Mouse (Mus musculus): ENCODE results near the gene Mindy1.

Gene Mindy1

DNA sequence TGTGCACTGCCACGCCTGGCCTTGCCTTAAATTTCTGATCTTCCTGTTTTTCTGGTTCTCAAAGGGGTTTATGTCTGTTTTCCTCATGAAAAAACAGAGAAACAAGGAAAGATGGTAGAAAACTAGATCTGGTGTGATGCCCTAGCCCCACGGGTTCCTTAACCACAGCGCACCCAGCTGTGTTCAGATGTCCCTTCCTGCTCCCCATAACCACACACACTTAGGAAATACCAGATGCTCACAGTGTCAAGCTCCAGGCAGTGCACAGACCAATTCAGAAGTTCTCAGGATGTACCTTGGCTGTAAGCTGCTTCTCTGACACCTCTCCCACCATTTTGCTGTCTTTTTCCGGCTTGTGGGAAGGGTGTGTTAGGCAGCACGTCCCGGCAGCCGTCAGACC, 13.2 kb downstream of the Mindy1 start:
- DNase-seq (ENCODE audit: low spot score): no peak

DNA sequence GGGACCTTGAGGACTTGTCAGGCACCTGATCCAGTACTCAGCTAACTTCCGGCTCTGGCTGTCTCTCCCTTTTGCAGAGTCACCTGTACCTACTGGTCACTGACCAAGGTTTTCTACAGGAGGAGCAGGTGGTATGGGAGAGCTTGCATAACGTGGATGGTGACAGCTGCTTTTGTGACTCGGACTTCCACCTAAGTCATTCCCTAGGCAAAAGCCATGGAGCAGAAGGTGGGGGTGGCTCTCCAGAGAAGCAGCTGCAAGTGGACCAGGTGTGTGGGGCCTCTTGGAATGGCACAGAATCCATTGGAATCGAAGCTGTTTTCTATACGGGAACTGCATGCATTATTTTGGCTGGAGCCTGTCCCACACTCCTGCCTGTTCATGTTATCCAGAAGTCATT, 13.6 kb downstream of the Mindy1 start:
- no peak for DNase-seq (ENCODE audit: low spot score)

DNA sequence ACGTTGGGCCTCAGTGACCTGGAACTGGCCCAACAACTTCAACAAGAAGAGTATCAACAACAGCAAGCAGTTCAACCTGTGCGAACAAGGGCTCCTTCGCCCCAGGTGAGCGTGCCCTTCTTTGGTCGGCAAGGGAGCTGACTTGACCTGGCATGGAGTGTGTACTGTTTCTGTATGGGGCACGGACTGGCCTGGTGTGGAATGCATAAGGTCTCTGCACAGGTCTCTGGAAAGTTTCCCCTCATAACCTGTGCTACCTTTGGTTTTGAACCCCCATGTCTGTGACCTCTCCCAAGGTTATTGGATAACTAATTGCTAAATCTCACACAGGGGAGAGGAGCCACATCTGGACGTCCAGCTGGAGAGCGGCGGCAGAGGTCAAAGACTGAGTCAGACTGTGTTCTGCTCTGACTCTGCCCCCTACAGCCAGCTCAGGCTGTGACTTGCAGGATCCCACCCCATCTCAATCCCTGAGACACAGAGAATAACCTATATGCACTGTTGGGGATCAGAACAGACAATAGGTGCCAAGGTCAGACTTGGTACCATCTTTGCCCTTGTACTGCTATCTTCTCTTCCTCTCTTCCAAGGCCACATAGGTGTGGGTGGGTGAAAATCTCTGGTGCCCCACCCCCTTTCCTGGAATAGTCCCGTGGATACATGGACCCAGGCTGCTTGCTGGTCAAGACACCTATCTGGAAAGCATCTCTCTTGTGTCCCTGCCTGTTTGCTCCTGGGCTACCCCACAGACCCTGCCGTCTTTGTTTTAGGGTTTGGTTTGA, 14.4 kb downstream of the Mindy1 start:
- no peak for DNase-seq (ENCODE audit: low spot score)

DNA sequence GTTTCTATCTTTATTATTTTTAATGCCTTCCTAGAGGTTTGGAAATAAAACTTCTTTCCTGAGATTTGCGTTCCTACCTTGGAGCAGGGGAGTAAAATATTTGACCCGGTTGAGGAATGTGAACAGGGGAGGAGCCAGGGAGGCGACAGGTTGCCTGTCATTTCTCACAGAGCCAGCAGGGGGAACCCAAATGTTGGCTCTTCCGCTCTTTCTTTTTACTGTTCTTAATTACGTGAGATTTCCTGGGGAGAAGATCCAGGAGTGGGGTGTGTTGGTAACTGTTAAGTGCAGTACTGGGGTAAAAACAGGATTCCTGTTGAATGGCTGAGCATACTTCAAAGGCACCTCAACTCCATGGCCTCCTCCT, 14.9 kb downstream of the Mindy1 start:
- DNase-seq (ENCODE audit: low spot score): peak; percentile 51

DNA sequence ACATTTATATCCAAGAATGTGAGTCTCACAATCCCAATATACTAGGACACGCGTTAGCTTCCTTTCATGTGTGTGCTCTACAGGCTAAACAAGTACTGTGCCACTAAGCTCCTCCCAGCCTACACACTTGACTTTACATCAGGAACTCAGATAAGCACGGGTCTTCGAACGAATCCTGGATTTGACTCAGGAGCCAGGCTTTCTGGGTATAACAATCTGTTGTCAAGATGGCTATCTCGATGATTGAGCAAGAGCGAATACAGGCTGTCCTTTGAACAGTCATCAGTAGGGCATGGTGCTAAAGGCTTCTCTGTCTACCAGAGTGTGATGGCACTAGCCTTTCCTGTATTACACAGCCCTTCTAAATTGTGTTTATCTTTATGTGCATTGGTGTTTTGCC, 16.9 kb downstream of the Mindy1 start:
- no peak for DNase-seq (ENCODE audit: low spot score)

DNA sequence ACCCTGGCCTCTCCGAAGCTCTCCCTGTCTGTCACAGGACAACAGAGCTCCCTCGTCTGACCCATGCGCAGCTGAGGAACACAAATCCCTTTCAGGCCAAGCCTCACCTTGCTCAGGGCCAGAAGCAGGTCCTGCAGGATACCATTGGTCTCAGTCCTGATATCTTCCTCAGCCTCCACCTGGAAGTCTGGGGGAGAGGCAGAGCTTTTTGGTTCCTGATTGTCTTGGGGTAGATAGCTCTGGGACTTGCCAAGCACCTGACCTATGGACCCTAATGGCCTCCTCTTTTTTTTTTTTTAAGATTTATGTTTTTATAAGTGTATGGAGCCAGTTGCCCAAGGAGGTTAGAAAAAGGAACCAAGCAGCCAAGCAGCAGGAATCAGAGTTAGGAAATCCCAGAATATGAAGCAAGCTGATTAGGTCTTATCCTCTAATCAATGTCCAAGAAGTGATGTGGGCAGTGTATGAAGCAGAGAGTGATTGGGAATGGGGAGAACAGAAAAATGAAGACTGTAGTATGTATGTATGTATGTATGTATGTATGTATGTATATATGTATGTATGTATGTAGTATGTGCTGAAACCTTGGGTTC, 20.2 kb downstream of the Mindy1 start:
- no peak for DNase-seq (ENCODE audit: low spot score)

DNA sequence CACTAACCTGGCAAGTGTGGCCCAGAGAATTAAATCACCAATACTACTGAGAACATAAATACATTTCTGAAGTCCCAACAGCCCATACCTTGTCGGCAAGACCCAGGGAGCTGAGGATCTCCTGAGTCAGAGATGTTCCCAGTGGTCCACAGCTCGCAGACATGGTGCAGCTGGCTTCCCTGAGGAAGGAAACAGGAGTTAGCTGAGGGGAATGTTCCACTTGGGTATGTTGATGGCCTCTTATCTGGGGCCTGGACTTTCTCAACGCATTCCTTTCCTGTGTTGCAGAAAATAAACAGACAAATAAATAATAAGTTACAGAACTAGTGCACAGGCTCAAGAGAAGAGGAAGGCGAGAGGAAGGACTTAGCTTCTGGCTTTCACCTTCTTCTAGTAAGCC, 25.1 kb downstream of the Mindy1 start:
- no peak for DNase-seq (ENCODE audit: low spot score)

DNA sequence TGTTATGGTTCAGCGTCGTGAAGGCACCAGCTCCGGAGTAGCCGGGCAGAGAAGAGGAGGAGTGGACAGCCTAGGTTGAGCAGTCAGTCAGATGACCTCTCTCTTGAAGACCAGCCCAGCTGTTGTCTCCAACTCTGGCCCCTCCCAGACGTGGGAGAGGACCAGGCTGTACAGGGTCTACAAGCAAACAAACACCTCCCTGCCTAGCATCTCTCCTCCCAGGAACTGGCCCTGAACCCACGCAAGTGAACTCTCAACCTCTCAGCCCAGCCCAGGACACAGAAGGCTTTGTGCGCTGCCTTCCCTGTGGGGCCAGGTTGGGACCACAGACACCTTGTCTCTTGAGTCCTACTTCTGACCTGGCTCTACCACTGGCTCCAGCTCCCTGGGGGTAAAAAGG, 26.0 kb downstream of the Mindy1 start, which contains the start of gene Anxa9:
Anxa9 (minus strand) TSS at position 77 of the 400 bp plus-strand sequence.
- DNase-seq (ENCODE audit: low spot score): no peak

DNA sequence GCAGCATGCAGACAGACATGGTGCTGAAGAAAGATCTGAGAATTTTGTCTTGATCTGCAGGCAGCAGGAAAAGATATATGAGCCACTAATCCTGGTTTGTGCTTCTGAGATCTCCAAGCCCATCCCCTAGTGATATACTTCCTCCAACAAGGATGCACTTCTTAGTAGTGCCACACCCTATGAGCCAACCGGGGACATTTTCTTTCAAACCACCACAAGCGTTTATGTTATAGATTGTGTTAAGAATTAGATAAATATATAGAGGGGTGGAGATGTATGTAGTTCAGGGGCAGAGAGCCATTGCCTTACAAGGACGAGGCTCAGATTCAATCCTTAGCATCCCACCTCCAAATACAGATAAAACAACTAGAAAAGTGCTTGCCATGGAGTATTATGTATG, 29.4 kb downstream of the Mindy1 start:
- no peak for DNase-seq (ENCODE audit: low spot score)

DNA sequence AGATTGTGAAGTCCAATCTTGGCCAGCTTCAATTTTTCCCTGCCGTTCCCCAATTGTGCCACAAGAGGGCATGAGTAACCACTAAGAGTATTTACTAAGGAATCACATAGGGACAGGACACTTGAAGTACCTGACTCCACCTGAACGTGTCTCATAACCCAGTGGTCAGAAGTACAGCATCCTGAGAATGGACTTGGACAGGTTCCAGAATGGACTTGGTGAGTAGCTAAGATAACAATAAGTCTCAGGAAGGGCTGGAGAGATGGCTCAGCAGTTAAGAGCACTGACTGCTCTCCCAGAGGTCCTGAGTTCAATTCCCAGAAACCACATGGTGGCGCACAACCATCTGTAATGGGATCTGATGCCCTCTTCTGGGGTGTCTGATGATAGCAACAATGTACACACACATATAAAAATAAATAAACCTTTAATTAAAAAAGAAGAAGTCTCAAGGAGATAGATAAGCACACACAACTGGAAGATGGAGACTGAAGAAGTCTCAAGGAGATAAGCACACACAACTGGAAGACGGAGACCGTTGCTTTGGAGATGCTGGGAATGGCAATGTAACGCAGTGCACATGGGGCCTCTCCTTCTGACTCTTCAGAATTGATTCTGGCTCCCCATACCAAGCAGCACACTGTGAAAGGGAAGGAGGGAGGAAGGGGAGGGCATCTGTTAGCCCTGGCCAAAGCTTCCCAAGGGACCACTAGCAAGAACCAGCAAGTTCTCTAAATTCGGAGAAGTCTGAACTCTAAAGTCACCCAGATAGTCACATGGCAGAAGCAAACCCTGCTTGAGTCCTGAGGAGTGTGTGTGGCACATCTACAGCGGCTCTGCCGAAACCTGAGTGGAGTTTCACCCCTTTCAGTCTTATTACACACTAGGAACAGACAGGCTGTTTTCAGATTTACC, 30.1 kb downstream of the Mindy1 start:
- peak; percentile 48 for DNase-seq (ENCODE audit: low spot score)

DNA sequence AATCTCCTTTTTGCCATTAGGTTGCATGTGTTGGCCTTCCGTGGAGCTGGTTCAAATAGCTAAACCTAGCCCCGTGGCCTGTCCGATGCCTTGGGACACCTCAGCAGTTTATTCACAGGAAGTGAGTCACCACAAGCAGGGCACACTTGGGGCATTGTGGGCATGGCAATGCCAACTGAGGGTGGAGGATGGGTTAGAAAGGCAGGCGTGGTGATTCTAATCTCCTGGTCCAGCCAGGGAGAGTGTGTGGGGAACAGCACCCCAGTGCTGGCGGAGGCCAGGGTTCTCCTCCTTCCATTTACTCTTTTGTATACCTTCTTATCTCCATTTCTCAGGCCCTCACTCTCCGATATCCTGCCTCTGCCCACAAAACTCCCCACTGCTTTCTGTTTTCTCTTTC, 31.5 kb downstream of the Mindy1 start:
- no peak for DNase-seq (ENCODE audit: low spot score)

DNA sequence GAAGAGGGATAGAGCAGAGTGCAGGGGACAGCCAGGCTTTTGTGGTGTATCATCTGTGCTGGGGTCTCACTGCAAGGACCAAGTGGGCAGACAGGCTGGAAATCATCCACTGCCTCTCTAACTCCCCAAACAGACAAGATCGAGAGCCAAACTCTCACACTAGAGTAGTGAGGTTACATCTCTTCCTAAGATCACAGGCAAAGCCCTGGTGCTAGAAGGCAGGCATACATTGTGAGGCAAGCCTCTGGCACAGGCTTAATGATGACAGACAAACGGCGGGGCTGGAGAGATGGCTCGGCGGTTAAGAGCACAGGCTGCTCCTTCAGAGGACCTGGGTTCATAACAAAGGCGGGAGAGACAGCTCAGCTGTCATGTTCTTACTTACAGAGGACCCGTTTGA, 32.3 kb downstream of the Mindy1 start:
- DNase-seq (ENCODE audit: low spot score): no peak

DNA sequence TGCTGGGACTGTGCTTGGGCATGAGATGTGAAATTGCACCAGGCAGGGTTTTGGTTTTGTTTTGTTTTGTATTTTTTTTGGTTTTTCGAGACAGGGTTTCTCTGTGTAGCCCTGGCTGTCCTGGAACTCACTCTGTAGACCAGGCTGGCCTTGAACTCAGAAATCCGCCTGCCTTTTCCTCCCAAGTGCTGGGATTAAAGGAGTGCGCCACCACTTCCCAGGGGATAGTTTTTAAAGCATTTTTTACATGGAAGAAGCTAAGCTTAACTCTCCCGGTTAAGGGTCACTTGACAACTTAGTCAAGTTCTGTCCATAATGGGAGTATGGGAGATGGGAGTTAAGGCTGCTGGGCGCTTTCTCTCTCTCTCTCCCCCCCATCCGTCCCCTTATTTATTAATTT, 32.9 kb downstream of the Mindy1 start:
- no peak for DNase-seq (ENCODE audit: low spot score)

DNA sequence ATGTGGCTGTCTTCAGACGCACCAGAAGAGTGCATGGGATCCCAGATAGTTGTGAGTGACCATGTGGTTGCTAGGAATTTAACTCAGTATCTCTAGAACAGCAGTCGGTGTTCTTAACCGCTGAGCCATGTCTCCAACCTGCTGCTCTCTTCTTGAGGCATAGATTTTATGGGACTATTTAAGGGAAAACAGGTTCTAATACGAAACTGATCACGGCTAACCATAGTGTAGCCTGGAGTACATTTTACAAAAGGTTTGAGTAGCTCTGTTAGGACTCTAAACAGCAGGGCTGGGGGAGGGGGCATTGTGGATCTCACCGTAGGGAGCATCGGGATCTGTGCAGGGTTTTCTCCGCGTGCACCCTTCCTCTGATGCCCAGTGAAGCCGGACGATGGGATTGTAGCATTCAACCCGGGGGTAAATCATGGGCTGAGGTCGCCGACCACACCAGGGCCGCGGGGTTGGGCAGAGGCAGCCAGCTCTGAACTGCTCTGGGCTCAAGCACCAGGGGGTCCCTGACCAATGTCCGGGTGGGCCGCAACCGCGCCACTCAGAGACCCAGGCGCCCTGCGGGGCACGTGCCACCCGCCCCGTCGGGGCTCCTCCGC, 33.4 kb downstream of the Mindy1 start, which contains the start of gene Cers2:
Cers2 (plus strand) TSS at position 306 of the 608 bp plus-strand sequence.
- no peak for DNase-seq (ENCODE audit: low spot score)

DNA sequence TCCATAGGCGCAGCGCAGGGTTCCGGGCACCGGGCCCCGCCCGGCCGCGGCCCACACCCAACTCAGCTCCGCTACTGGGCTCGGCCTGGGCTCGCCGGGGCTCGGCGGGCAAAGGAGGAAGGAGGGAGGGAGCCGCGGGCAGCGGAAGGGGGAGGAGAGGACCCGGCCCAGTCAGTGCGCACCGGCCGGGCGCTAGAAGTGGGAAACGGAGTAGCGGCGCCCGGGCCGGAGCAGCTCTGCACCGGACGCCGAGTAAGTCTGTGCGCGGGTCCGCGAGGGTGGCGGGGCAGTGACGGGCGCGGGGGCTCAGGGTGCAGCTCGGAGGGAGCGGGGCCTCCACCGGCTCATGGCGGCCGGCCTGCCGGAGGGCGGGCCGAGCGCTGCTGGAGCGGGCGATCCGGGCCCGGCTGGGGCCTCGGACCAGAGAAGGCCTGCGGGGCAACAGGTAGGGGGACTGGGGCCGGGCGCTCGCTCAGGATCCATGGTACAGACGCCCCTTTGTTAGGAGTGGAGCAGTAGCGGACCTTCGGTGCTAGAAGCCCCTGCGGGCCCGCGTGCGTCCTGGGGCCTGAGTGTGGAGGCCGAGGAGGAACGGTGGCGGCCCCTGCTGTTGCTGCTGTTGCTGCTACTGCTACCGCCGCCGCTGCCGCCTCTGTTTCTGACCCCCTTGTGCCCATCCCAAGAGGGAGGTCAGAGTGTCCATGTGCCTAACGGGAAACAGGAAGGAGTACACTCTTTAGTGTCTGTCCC, 34.1 kb downstream of the Mindy1 start:
- peak; percentile 87 for DNase-seq (ENCODE audit: low spot score)

DNA sequence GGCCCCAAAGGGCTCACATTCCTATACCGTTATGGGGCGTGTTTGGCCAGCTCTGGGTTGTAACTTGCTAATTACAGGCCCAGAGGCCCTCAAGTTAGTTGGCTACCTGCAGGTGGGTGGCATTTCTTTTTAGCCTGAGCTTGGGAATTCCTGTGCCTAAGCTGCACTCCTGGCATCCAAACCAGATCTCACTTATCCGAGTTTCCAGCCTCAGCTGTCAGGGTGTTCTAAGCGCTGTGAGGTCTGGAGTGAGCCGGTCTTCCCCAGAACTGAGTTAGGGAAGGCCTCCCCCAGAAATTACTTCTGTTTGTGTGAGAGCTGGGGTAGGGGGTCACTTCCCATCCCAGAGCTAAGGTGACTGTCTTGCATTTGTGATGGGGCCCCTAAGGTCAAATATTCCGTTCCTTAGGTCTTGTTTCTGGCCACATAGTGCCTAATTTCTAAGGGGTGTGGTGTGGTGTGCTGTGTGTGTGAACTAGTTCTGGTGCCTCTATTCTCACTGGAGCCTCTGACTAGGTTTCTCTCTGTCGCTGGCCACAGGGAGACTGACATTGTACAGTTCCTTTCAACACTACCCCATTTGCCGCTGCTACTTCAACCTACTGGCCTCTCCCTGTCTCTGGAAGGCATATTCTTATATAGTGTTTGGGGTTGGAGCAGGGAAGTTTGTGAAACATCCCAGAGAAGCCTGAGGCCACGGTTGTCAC, 34.9 kb downstream of the Mindy1 start:
- DNase-seq (ENCODE audit: low spot score): no peak

DNA sequence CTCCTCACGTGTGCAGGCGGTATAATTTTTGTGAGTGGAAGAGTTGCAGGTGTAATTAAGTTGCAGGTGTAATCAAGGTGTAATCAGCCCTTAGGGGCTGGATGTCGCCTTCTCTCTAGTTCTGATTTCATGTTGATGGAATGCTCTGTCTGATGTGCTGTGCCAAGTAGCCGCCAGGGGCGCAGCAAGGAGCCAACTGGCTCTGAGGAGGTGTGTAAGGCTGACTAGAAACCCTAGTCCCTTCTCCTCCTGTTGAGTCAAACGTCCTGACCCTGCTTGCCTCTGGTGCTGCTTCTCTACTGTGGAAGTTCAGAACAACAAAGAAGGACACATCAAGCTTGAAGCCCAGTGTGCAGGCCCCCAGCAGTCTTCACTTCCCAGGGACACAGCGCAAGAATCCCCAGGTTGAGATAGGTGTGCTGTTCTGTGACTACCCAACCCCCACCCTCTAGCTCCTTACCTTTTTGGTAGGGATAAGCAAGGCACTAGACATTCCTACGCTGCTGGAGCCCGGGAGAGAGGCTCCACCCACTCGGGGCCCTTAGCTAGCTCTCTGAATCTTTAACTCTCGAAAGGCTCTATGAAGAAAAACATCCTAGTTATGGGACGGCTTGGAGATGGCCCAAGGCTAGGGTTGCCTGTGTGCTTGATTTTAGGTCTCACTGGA, 36.4 kb downstream of the Mindy1 start:
- peak; percentile 55 for DNase-seq (ENCODE audit: low spot score)

DNA sequence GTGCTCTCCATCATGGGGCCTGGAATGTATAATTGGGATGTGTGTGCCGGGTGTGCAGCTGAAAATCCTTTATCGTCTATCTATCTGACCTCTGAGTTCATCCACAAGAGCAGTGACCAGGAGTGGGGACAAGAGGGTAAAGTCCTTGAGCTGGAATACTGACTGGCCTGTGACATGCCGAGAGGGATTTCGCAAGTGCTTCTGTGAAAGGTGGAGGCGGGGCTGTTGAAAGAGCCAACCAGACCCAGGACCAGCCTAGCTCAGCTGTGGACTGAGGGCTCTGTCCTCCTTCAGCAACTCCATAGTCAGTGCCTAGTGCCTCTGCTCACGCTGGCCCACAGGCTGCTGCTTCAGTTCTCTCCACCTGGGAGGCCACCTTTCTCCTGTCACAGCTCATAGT, 37.4 kb downstream of the Mindy1 start:
- no peak for DNase-seq (ENCODE audit: low spot score)

DNA sequence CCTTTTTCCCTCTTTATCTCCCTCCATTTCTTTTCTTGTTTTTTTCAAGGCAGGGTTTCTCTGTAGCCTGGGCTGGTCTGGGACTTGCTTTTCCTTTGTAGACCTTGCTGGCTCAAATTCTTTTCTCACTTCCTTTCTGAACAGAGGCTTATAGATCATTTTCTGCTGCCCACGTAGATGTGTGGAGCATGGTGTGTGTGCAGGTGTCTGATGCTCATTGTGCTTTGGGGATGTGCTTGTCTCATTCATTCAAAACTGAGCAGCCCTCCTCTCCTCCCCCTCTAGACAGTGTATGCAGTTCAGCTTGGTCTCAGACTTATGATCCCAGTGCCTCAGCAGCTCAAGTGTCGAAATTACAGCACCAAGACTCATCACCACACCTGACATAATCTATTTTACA, 38.0 kb downstream of the Mindy1 start:
- DNase-seq (ENCODE audit: low spot score): no peak

All from T-cell, adult 2 months (primary cell).